In genomic region chr2:91650360-91650995, GRCm38 (mm10) we compare ENCODE assay signal across 8 mouse cellular contexts. TPM values are rescaled to one million over a fixed set of nuclear protein-coding genes. Genes with fewer than 3 reads are reported as not detected.
DNase-seq lines count a peak whose midpoint lies in the region; ATAC-seq and TF ChIP-seq lines count a peak whose summit lies in the region.

No protein-coding gene starts in this region.

- H3K4me2 ChIP-seq in forebrain, embryonic 12.5 days = peak overlapping the region; percentile 96
- H3K4me2 ChIP-seq in liver, embryonic 16.5 days (ENCODE audit: low read depth, low read length) = peak overlapping the region; percentile 92

- WGBS in heart, embryonic 10.5 days = 8% methylated on average over 16 of the region's 16 CpGs
- 18% methylated on average over 16 of the region's 16 CpGs for WGBS in forebrain, embryonic 12.5 days
- 5% methylated on average over 16 of the region's 16 CpGs for WGBS in liver, embryonic 16.5 days (ENCODE audit: insufficient replicate concordance)

- no peak for DNase-seq in heart, embryonic 10.5 days (ENCODE audit: low spot score)
- DNase-seq in heart, postnatal 25 days (ENCODE audit: low spot score) = no peak
- DNase-seq in frontal cortex, adult 2 months (ENCODE audit: extremely low spot score in 1 of 2, low spot score in 1 of 2) = no peak
- DNase-seq in thymus, postnatal 0 days (ENCODE audit: low spot score) = no peak

- peak overlapping the region; percentile 93 for H3K27ac ChIP-seq in heart, embryonic 10.5 days
- peak overlapping the region; percentile 74 for H3K27ac ChIP-seq in forebrain, embryonic 12.5 days
- H3K27ac ChIP-seq in liver, embryonic 16.5 days (ENCODE audit: low read length) = peak overlapping the region; percentile 94

- no peak for TF ChIP-seq CTCF in E14TG2a.4 (conservative IDR thresholded peaks at IDR 0.05; ENCODE audit: low read length)

- peaks cover 56% of the 10 kb centered on the region for H3K36me3 ChIP-seq in heart, embryonic 10.5 days
- H3K36me3 ChIP-seq in E14TG2a.4 (ENCODE audit: insufficient read depth, low read length) = peaks cover 54% of the 10 kb centered on the region
- peaks cover 44% of the 10 kb centered on the region for H3K36me3 ChIP-seq in forebrain, embryonic 12.5 days (replicated peaks)
- peaks cover 30% of the 10 kb centered on the region for H3K36me3 ChIP-seq in liver, embryonic 16.5 days (ENCODE audit: control insufficient read depth, insufficient read depth)

- H3K4me3 ChIP-seq in heart, embryonic 10.5 days = peak overlapping the region; percentile 95
- peak overlapping the region; percentile 99 for H3K4me3 ChIP-seq in E14TG2a.4 (replicated peaks; ENCODE audit: low read length)
- H3K4me3 ChIP-seq in forebrain, embryonic 12.5 days (replicated peaks) = peak overlapping the region; percentile 82
- H3K4me3 ChIP-seq in liver, embryonic 16.5 days (ENCODE audit: low read depth, low read length) = peak overlapping the region; percentile 88

- intact Hi-C loops in heart, postnatal 25 days (cut with DNase I) = no loop called here

- H3K4me1 ChIP-seq in heart, embryonic 10.5 days = peaks cover 61% of the 10 kb centered on the region
- H3K4me1 ChIP-seq in E14TG2a.4 (replicated peaks; ENCODE audit: low read depth, low read length) = peaks cover 70% of the 10 kb centered on the region
- H3K4me1 ChIP-seq in forebrain, embryonic 12.5 days = peaks cover 33% of the 10 kb centered on the region
- peaks cover 26% of the 10 kb centered on the region for H3K4me1 ChIP-seq in liver, embryonic 16.5 days (ENCODE audit: control insufficient read depth, low read depth, low read length)

- no peaks in the 10 kb centered on the region for H3K9me3 ChIP-seq in heart, embryonic 10.5 days
- H3K9me3 ChIP-seq in E14TG2a.4 (ENCODE audit: low read length) = no peaks in the 10 kb centered on the region
- no peaks in the 10 kb centered on the region for H3K9me3 ChIP-seq in forebrain, embryonic 12.5 days
- H3K9me3 ChIP-seq in liver, embryonic 16.5 days (replicated peaks; ENCODE audit: control insufficient read depth, low read length) = no peaks in the 10 kb centered on the region

- peak; percentile 16 for ATAC-seq in forebrain, embryonic 12.5 days (ENCODE audit: low FRiP score)
- peak; percentile 38 for ATAC-seq in liver, embryonic 16.5 days (ENCODE audit: low read depth)
- no peak for ATAC-seq in monocyte, adult 5-6 weeks (replicated peaks; ENCODE audit: insufficient number of reproducible peaks, low FRiP score, low TSS enrichment, poor library complexity, severe bottlenecking)

- H3K27me3 ChIP-seq in heart, embryonic 10.5 days (ENCODE audit: insufficient read depth, poor library complexity, severe bottlenecking) = no peaks in the 10 kb centered on the region
- no peaks in the 10 kb centered on the region for H3K27me3 ChIP-seq in E14TG2a.4 (ENCODE audit: insufficient read depth, low read length)
- H3K27me3 ChIP-seq in forebrain, embryonic 12.5 days = no peaks in the 10 kb centered on the region
- H3K27me3 ChIP-seq in liver, embryonic 16.5 days (ENCODE audit: control insufficient read depth, insufficient read depth, low read depth, low read length) = no peaks in the 10 kb centered on the region

- peak overlapping the region; percentile 73 for H3K9ac ChIP-seq in forebrain, embryonic 12.5 days
- H3K9ac ChIP-seq in liver, embryonic 16.5 days (ENCODE audit: low read depth, low read length) = peak overlapping the region; percentile 79

RNA-seq across cellular contexts. Expression of gene Arhgap1, which starts 0.8 kb away (rescaled TPM):
- 212 and 229 TPM in 2 replicates for polyA plus RNA-seq in heart, embryonic 10.5 days (2016; fragmentation: Nextera tagmentation; extraction: Ambion mirVana)
- 10 to 100 TPM; 24.7 to 27.7 TPM for total RNA-seq in heart, postnatal 25 days (2021)
- polyA plus RNA-seq in forebrain, embryonic 12.5 days (2016; fragmentation: Nextera tagmentation; extraction: Ambion mirVana) = 71.0 and 76.1 TPM in 2 replicates
- polyA plus RNA-seq in liver, embryonic 16.5 days (2015; fragmentation: Nextera tagmentation; extraction: Ambion mirVana) = 42.1 and 42.5 TPM in 2 replicates
- polyA plus RNA-seq in frontal cortex, adult 2 months (2012; rRNA removed) = 71.1 and 73.6 TPM in 2 replicates
- total RNA-seq in monocyte, adult 5-6 weeks (2017) = 45.7 to 97.1 TPM (median 89.8 TPM) in 3 replicates
- 118 and 123 TPM in 2 replicates for polyA plus RNA-seq in thymus, postnatal 0 days (2015; fragmentation: Nextera tagmentation; extraction: Ambion mirVana)

RNA-seq across cellular contexts. Expression of gene Zfp408, which starts 0.9 kb away (rescaled TPM):
- 7.4 and 10.4 TPM in 2 replicates for polyA plus RNA-seq in heart, embryonic 10.5 days (2016; fragmentation: Nextera tagmentation; extraction: Ambion mirVana)
- 1 to 10 TPM; 5.2 to 5.7 TPM for total RNA-seq in heart, postnatal 25 days (2021)
- polyA plus RNA-seq in forebrain, embryonic 12.5 days (2016; fragmentation: Nextera tagmentation; extraction: Ambion mirVana) = 8.9 and 12.6 TPM in 2 replicates
- 2.5 and 3.3 TPM in 2 replicates for polyA plus RNA-seq in liver, embryonic 16.5 days (2015; fragmentation: Nextera tagmentation; extraction: Ambion mirVana)
- polyA plus RNA-seq in frontal cortex, adult 2 months (2012; rRNA removed) = 14.9 and 15.3 TPM in 2 replicates
- 14.1 to 20.3 TPM (median 17.1 TPM) in 3 replicates for total RNA-seq in monocyte, adult 5-6 weeks (2017)
- 7.9 and 12.8 TPM in 2 replicates for polyA plus RNA-seq in thymus, postnatal 0 days (2015; fragmentation: Nextera tagmentation; extraction: Ambion mirVana)

RNA-seq across cellular contexts. Expression of gene F2, which starts 14.3 kb away (rescaled TPM):
- 0.73 and 15.9 TPM in 2 replicates for polyA plus RNA-seq in heart, embryonic 10.5 days (2016; fragmentation: Nextera tagmentation; extraction: Ambion mirVana)
- not detected for total RNA-seq in heart, postnatal 25 days (2021)
- polyA plus RNA-seq in forebrain, embryonic 12.5 days (2016; fragmentation: Nextera tagmentation; extraction: Ambion mirVana) = 0.09 TPM in 1 of 2 replicates, not detected in the other
- 541 and 638 TPM in 2 replicates for polyA plus RNA-seq in liver, embryonic 16.5 days (2015; fragmentation: Nextera tagmentation; extraction: Ambion mirVana)
- polyA plus RNA-seq in frontal cortex, adult 2 months (2012; rRNA removed) = 0.08 and 0.12 TPM in 2 replicates
- total RNA-seq in monocyte, adult 5-6 weeks (2017) = 0.29 TPM in 1 of 3 replicates, not detected in the others
- polyA plus RNA-seq in thymus, postnatal 0 days (2015; fragmentation: Nextera tagmentation; extraction: Ambion mirVana) = 0.98 and 1.0 TPM in 2 replicates

RNA-seq across cellular contexts. Expression of gene Atg13, which starts 59.9 kb away (rescaled TPM):
- polyA plus RNA-seq in heart, embryonic 10.5 days (2016; fragmentation: Nextera tagmentation; extraction: Ambion mirVana) = 20.5 and 22.3 TPM in 2 replicates
- 10 to 100 TPM; 39.2 to 48.4 TPM for total RNA-seq in heart, postnatal 25 days (2021)
- polyA plus RNA-seq in forebrain, embryonic 12.5 days (2016; fragmentation: Nextera tagmentation; extraction: Ambion mirVana) = 29.3 and 32.1 TPM in 2 replicates
- 14.6 and 16.3 TPM in 2 replicates for polyA plus RNA-seq in liver, embryonic 16.5 days (2015; fragmentation: Nextera tagmentation; extraction: Ambion mirVana)
- polyA plus RNA-seq in frontal cortex, adult 2 months (2012; rRNA removed) = 114 and 115 TPM in 2 replicates
- total RNA-seq in monocyte, adult 5-6 weeks (2017) = 5.1 to 10.8 TPM (median 9.8 TPM) in 3 replicates
- 24.2 and 25.2 TPM in 2 replicates for polyA plus RNA-seq in thymus, postnatal 0 days (2015; fragmentation: Nextera tagmentation; extraction: Ambion mirVana)

Comparison
In these comparisons a context has a peak if more than half of its experiments do, and no peak if none do; other contexts are left out.
1. RNA of gene F2, which starts 14.3 kb away (polyA plus RNA-seq): 541 to 638 TPM in liver, embryonic 16.5 days; 0.73 to 15.9 TPM in heart, embryonic 10.5 days, 0.98 to 1.0 TPM in thymus, postnatal 0 days, 0.08 to 0.12 TPM in frontal cortex, adult 2 months and 0.09 TPM in forebrain, embryonic 12.5 days; every median in the first group is over 10 times any median in the second.
2. Peak in every context shown above with its lines, with median percentiles within 50 percentile points of each other: H3K27ac ChIP-seq and H3K4me3 ChIP-seq.